Mouse (Mus musculus): ENCODE data around the gene Col16a1. TPM values are rescaled to one million over a fixed set of nuclear protein-coding genes. Genes with fewer than 3 reads are reported as not detected.

The Col16a1 gene
- total and polyA plus RNA-seq, 3 experiments: 0.25 to 0.50 TPM; not detected in 1

- no peaks in the 10 kb centered on the region for H3K9me3 ChIP-seq (replicated peaks; ENCODE audit: insufficient read depth, low read length)
- TF ChIP-seq CTCF (IDR thresholded peaks at IDR 0.05 in 2 of 3, conservative IDR thresholded peaks at IDR 0.05 in 1 of 3; ENCODE audit: control insufficient read depth in 1 of 3, insufficient read depth in 1 of 3, low read depth in 2 of 3, low read length in 3 of 3, poor library complexity in 1 of 3, severe bottlenecking in 1 of 3): peak; percentile 91 to 100 (median 96)
- peak; percentile 93 for TF ChIP-seq SMC3 (IDR thresholded peaks at IDR 0.05; ENCODE audit: low read depth, low read length)
- peak; percentile 97 for TF ChIP-seq RAD21 (IDR thresholded peaks at IDR 0.05; ENCODE audit: low read depth, low read length)
- TF ChIP-seq EP300 (IDR thresholded peaks at IDR 0.05; ENCODE audit: low read depth in 1 of 2, low read length in 2 of 2): no peak
- no peak for TF ChIP-seq SIN3A (IDR thresholded peaks at IDR 0.05; ENCODE audit: low read length)
- peak; percentile 88 for TF ChIP-seq ZC3H11A (IDR thresholded peaks at IDR 0.05; ENCODE audit: low read depth, low read length)
- no peaks in the 10 kb centered on the region for H3K4me1 ChIP-seq (ENCODE audit: control insufficient read depth in 1 of 2, insufficient read depth in 2 of 2, low read length in 2 of 2)
- DNase-seq (ENCODE audit: low read depth, low spot score): peak; percentile 75
- no peak overlapping the region for H3K4me3 ChIP-seq (ENCODE audit: control insufficient read depth in 1 of 2, insufficient read depth in 1 of 2, low read depth in 2 of 2, low read length in 2 of 2)
- no peak overlapping the region for H3K9ac ChIP-seq (ENCODE audit: control insufficient read depth, low read depth, low read length, poor library complexity, severe bottlenecking)
- H3K79me2 ChIP-seq (ENCODE audit: control insufficient read depth, insufficient read depth, low read length, poor library complexity): no peaks in the 10 kb centered on the region
- H3K27me3 ChIP-seq (ENCODE audit: control insufficient read depth in 1 of 2, insufficient read depth in 2 of 2, low read length in 2 of 2): peaks cover 1 to 3% of the 10 kb centered on the region in 2 experiments; a peak in 2 of 4 replicates
- no peaks in the 10 kb centered on the region for H3K36me3 ChIP-seq (ENCODE audit: control insufficient read depth in 1 of 2, insufficient read depth in 2 of 2, low read length in 2 of 2)
- no peak overlapping the region for H3K27ac ChIP-seq (ENCODE audit: control insufficient read depth, low read depth, low read length)
Observed at GRCm38 (mm10) chr4:130087293-130087692, 39.7 kb downstream of the Col16a1 start.

DNA sequence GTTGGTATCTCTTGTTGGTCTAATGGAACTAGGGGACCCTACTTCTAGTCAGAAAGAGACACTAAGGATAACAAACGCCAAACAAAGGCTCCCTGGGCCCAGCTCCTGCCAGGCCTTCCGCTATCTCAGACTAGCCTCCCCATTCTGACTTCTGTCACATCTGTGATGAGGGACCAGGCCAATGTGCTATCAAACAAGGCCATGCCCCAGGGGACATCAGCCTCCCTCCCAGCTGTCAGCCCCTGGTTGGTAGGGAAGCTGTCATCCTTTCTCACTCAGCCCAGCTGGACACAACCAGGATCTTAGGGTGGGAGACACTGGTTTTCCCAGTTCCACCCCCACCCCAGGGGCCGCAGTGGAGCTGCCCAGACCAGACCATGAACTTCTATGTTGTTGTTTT lies 47.5 kb downstream of the Col16a1 start:
- Histone ChIP-seq H3K4me3 (ENCODE audit: control insufficient read depth in 1 of 2, insufficient read depth in 1 of 2, low read depth in 2 of 2, low read length in 2 of 2) (no peak overlapping the region), H3K27me3 (ENCODE audit: control insufficient read depth in 1 of 2, insufficient read depth in 2 of 2, low read length in 2 of 2) (peaks cover 13 to 17% of the 10 kb centered on the region in 2 experiments)
- TF ChIP-seq ELF1 (IDR thresholded peaks at IDR 0.05; ENCODE audit: low read depth, low read length): no peak
- no peak for TF ChIP-seq TBP (IDR thresholded peaks at IDR 0.05; ENCODE audit: low read depth, low read length)
- TF ChIP-seq GABPA (IDR thresholded peaks at IDR 0.05; ENCODE audit: low read depth, low read length): no peak
- TF ChIP-seq USF1 (IDR thresholded peaks at IDR 0.05; ENCODE audit: low read depth, low read length): no peak
- TF ChIP-seq JUND (IDR thresholded peaks at IDR 0.05; ENCODE audit: low read depth, low read length): no peak
- TF ChIP-seq ZMIZ1 (IDR thresholded peaks at IDR 0.05; ENCODE audit: low read depth, low read length): no peak
- TF ChIP-seq ZNF384 (IDR thresholded peaks at IDR 0.05; ENCODE audit: low read depth, low read length): no peak
- TF ChIP-seq MYC (IDR thresholded peaks at IDR 0.05; ENCODE audit: low read depth, low read length): no peak
- TF ChIP-seq EP300 (IDR thresholded peaks at IDR 0.05; ENCODE audit: low read depth in 1 of 2, low read length in 2 of 2): no peak

DNA sequence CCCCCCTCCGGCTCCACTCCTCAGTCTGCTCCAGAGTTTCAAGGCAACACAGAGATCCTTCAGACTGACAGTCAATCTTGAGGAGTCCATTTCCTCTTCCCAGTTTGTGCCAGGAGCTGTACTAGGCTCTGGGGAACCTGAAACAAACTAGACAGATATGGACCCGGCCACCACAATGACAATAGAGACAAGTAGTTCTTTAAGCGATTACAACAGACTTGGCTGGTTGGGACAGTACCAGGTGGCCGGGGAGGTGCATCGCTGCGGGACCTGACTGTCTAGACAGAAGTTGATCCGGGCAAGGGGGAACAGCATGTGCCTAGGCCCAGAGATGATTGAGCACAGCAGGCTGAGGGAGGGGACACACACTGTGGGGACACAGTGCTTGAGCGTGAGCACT lies 53.5 kb downstream of the Col16a1 start:
- no peak overlapping the region for H3K27ac ChIP-seq (ENCODE audit: control insufficient read depth, low read depth, low read length)
- H3K79me2 ChIP-seq (ENCODE audit: control insufficient read depth, insufficient read depth, low read length, poor library complexity): no peaks in the 10 kb centered on the region
- TF ChIP-seq NELFE (IDR thresholded peaks at IDR 0.05; ENCODE audit: low read depth, low read length): no peak
- no peak for TF ChIP-seq USF2 (IDR thresholded peaks at IDR 0.05; ENCODE audit: borderline replicate concordance in 1 of 2, insufficient read depth in 1 of 2, low read depth in 1 of 2, low read length in 2 of 2)
- TF ChIP-seq GABPA (IDR thresholded peaks at IDR 0.05; ENCODE audit: low read depth, low read length): no peak
- no peak for TF ChIP-seq MYB (IDR thresholded peaks at IDR 0.05; ENCODE audit: low read depth, low read length)
- TF ChIP-seq ZNF384 (IDR thresholded peaks at IDR 0.05; ENCODE audit: low read depth, low read length): no peak
- no peak for TF ChIP-seq RAD21 (IDR thresholded peaks at IDR 0.05; ENCODE audit: low read depth, low read length)
- TF ChIP-seq ETS1 (IDR thresholded peaks at IDR 0.05; ENCODE audit: low read depth, low read length): no peak
- TF ChIP-seq MEF2A (IDR thresholded peaks at IDR 0.05; ENCODE audit: extremely low read depth, insufficient replicate concordance, low read depth, low read length, poor library complexity, severe bottlenecking): no peak
- no peak for TF ChIP-seq EP300 (IDR thresholded peaks at IDR 0.05; ENCODE audit: low read depth in 1 of 2, low read length in 2 of 2)
- TF ChIP-seq POLR2A (IDR thresholded peaks at IDR 0.05; ENCODE audit: control insufficient read depth in 1 of 2, insufficient read depth in 1 of 2, low read depth in 1 of 2, low read length in 2 of 2, poor library complexity in 1 of 2): no peak
- no peak for TF ChIP-seq CHD1 (IDR thresholded peaks at IDR 0.05; ENCODE audit: low read depth, low read length)
- no peak for TF ChIP-seq SMC3 (IDR thresholded peaks at IDR 0.05; ENCODE audit: low read depth, low read length)
- no peak for TF ChIP-seq MXI1 (IDR thresholded peaks at IDR 0.05; ENCODE audit: low read depth, low read length)
- TF ChIP-seq E2F4 (IDR thresholded peaks at IDR 0.05; ENCODE audit: borderline replicate concordance, low read depth, low read length): no peak
- TF ChIP-seq ZKSCAN1 (IDR thresholded peaks at IDR 0.05; ENCODE audit: low read depth, low read length): no peak
- TF ChIP-seq GATA1 (IDR thresholded peaks at IDR 0.05; ENCODE audit: low read depth, low read length): no peak
- TF ChIP-seq MAZ (IDR thresholded peaks at IDR 0.05; ENCODE audit: low read depth, low read length): no peak

More for the DNA sequence above, 47.5 kb downstream of the Col16a1 start:
- Histone ChIP-seq H3K9ac (ENCODE audit: control insufficient read depth, low read depth, low read length, poor library complexity, severe bottlenecking) (no peak overlapping the region), H3K27ac (ENCODE audit: control insufficient read depth, low read depth, low read length) (no peak overlapping the region), H3K4me1 (ENCODE audit: control insufficient read depth in 1 of 2, insufficient read depth in 2 of 2, low read length in 2 of 2) (no peaks in the 10 kb centered on the region), H3K79me2 (ENCODE audit: control insufficient read depth, insufficient read depth, low read length, poor library complexity) (no peaks in the 10 kb centered on the region), H3K9me3 (replicated peaks; ENCODE audit: insufficient read depth, low read length) (no peaks in the 10 kb centered on the region), H3K36me3 (ENCODE audit: control insufficient read depth in 1 of 2, insufficient read depth in 2 of 2, low read length in 2 of 2) (no peaks in the 10 kb centered on the region)
- DNase-seq (ENCODE audit: low read depth, low spot score): no peak

More for the DNA sequence above, 53.5 kb downstream of the Col16a1 start:
- Histone ChIP-seq H3K27me3 (ENCODE audit: control insufficient read depth in 1 of 2, insufficient read depth in 2 of 2, low read length in 2 of 2) (0 out of 4 replicates have a peak, but pooled peaks cover 0 to 3% of the 10 kb centered on the region in 2 experiments), H3K4me1 (ENCODE audit: control insufficient read depth in 1 of 2, insufficient read depth in 2 of 2, low read length in 2 of 2) (peaks cover 0 to 3% of the 10 kb centered on the region in 2 experiments; a peak in 1 of 4 replicates), H3K9me3 (replicated peaks; ENCODE audit: insufficient read depth, low read length) (no peaks in the 10 kb centered on the region), H3K9ac (ENCODE audit: control insufficient read depth, low read depth, low read length, poor library complexity, severe bottlenecking) (no peak overlapping the region), H3K36me3 (ENCODE audit: control insufficient read depth in 1 of 2, insufficient read depth in 2 of 2, low read length in 2 of 2) (peaks cover 0 to 3% of the 10 kb centered on the region in 2 experiments; a peak in 1 of 4 replicates), H3K4me3 (ENCODE audit: control insufficient read depth in 1 of 2, insufficient read depth in 1 of 2, low read depth in 2 of 2, low read length in 2 of 2) (no peak overlapping the region)
- no peak for DNase-seq (ENCODE audit: low read depth, low spot score)
